Mouse (Mus musculus) thymus, postnatal 14 days (tissue): Measurements from ENCODE around the gene Ccdc154.
A peak's percentile ranks its signal among the peaks of the same experiment; 100 is the strongest.
"Not testable (repeated sequence)": the region's sequence is repeated elsewhere in the genome, so short reads cannot be mapped to it uniquely, and the experiment has no call there.

ENCODE experiments used
- DNase-seq: peaks from one replicate; pipeline ENCODE4 v3.0.0; 2021

Ccdc154 gene

GRCm38 (mm10) chr17:25162161-25162560, at the start of gene Ccdc154:
TSS of gene Ccdc154 (plus strand) at chr17:25162461.
- no peak for DNase-seq

GRCm38 (mm10) chr17:25114908-25115645, 47.2 kb upstream of the Ccdc154 start:
- DNase-seq, result no peak

DNA sequence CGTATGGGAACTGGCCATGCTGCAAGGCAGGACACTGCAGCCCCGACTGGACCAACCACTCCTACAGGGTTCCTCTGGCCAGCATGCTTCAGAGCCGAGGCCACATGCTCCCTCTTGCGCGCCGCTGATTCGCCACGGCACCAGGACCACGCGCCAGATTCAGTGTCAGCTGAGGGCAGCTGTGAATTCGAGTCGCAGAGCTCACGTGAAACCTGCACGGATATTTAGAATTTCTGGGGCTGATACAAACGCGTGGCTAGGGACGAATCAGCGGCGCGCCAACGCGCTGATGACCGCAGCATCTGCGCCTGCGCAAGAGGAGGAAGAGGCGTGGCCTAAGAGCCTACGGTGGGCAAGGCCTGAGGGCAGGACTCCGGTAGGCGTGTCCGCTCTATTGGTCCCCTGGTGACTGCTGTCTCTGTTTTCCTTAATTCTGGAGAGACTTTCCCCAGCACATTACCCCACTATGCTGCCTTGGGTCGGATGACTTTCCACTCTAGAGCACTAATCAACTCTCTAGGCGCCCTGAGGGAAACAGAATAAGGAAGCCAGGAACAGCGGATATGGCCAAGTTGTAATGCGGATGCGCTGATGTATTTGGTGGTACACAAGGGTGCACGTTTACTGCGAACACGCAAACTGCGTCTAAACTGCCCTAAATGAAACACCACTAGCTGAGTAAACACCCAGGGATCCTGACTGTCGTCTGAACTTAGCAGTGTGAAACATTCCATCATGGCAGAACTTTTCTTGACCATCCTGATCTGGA, 46.4 kb upstream of the Ccdc154 start, which contains the start of gene Telo2:
Gene Telo2, minus strand, starts transcription at position 304 of the 769 bp plus-strand sequence.
- peak; percentile 94 for DNase-seq

GRCm38 (mm10) chr17:25117263-25117662, 45.0 kb upstream of the Ccdc154 start:
- DNase-seq, result peak; percentile 36

DNA sequence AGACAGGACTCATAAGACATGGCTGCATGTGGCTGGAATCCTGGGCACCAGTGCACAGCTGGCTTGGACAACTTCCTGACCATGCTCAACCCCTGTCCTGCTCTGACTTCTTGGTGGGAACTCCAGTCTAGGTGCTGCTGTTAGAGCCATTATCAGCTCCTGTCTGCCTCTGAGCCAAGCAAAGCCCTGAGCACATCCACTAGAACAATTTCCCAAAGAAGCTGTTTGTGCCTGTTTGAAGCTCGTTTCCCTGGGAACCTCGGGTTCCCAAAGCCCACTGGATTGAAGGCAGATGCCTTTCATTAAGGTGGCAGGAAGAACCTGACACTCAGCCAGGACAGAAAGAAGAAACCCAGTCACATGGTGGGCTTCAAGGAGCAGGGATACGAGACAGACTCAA, 41.9 kb upstream of the Ccdc154 start, which contains the start of gene Ptx4:
Gene Ptx4, plus strand, starts transcription at position 355 of the 400 bp plus-strand sequence.
- DNase-seq, result no peak

DNA sequence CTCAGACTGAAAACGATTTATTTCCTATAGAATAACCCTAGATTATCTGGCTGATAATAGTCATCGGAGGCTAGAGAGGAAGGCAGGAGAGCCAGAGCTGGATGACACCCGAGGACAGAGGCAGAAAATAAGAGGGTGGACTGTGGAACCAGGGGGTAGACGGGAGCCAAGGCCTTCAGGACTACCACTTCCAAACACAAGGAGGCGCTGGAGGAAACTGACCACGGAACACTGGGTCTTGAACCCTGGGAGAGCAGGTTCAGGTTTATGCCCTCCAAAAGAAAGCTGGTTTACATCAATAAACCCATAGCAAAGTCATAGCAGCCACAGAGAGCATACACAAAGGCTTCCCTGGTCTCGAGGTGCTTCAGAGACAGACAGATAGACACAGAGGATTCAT, 38.3 kb upstream of the Ccdc154 start:
- peak; percentile 53 for DNase-seq

DNA sequence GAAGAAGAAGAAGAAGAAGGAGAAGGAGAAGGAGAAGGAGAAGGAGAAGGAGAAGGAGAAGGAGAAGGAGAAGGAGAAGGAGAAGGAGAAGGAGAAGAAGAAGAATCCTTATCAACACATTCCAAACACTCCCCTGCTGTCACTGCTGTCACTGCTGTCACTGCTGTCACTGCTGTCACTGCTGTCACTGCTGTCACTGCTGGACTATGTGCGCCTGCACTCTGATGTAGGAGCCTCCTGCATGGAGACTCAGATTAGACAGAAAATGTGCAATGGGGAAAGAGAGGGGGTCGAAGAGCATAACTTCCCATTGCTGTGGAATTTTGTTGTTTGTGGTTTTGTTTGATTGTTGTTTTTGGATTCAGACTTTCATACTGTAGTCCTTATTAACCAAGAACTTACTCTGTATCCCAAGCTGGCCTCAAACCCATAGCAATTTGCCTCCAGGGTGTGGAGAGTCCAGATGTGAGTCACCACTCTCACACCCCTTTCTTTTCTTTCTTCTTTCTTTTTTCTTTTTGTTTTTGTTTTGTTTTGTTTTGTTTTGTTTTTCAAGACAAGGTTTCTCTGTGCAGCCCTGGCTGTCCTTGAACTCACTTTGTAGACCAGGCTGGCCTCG, 36.7 kb upstream of the Ccdc154 start:
- DNase-seq, result not testable (repeated sequence)

GRCm38 (mm10) chr17:25127079-25127478, 35.2 kb upstream of the Ccdc154 start:
- DNase-seq, result no peak

DNA sequence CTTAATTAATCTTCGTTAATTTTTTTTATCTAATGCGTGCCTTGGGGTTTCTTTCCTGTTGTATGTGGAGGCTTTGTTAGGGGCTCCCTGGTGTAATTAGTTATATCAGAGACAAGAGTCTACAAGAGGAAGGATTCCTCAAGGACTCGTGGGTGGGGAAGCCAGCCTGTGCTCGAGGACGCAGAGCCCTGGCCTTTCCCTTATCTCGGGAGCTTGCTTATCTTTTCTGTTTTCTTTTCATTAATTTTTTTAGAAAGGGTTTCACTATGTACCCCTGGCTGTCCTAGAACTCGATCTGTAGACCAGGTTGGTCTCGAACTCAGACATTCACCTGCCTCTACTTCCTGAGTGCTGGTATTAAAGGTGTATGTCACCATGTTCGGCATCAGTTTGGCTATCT, 34.6 kb upstream of the Ccdc154 start:
- no peak for DNase-seq

GRCm38 (mm10) chr17:25130060-25130459, 32.2 kb upstream of the Ccdc154 start:
- DNase-seq, result no peak

- DNase-seq, result peak; percentile 89
These were observed 29.0 kb upstream of the Ccdc154 start, which contains the start of gene Clcn7 for GRCm38 (mm10) chr17:25133275-25133698. TSS of gene Clcn7 (plus strand) at chr17:25133391.

GRCm38 (mm10) chr17:25135622-25136021, 26.6 kb upstream of the Ccdc154 start:
- no peak for DNase-seq

DNA sequence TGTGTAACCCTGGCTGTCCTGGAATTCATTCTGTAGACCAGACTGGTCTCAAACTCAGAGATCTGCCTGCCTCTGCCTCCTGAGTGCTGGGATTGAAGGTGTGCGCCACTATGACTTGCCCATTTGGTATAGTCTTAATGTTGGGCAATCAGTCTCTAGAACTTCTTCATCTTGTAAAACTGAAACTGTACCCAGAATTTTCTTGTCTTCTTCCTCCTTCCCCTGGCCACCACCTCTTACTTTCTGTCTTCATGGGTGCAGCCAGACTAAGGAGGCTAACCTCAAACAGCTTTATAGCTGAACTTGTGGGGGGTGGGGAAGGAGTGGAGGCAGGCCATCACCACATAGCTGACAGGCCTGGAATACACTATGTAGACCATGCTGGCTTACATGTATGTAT, 23.5 kb upstream of the Ccdc154 start:
- DNase-seq, result no peak

DNA sequence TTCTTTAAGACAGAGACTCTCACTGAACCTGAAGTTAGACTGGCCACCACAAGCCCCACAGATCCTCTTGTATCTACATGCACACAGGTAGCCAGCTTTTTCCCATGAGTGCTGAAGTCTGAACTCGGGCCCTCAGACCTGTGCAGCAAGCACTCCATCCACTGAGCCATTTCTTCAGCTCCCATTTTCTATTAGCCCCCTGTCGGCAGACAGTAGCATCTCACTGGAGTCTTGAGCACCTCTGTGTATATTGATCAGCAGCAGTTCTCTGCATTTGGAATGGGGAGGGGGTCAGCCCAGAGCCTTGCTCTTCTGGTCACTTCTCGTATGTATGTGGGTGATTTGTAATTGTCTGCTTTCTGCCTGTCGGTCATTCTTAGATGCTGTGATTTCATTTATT, 22.3 kb upstream of the Ccdc154 start:
- no peak for DNase-seq

GRCm38 (mm10) chr17:25163387-25163786, 1.1 kb downstream of the Ccdc154 start:
- no peak for DNase-seq

DNA sequence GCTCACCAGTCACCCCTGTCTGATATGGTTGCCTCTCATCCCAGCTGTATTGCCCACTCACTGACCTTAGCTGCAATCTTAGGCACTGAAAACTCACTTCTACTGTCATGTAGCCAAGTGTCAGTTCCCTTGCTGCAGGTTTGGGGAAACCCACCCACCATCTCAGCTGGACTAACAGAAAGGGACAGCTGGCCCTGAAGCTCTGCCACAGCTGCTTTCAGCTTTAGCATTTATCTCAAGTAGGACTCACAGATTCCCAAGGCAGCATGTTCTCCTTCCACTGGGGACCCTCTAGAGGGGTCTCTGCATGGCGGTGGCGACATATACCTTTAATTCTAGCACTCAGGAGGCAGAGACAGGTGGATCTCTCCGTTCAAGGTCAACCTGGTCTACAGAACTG, 2.5 kb downstream of the Ccdc154 start:
- DNase-seq, result no peak

DNA sequence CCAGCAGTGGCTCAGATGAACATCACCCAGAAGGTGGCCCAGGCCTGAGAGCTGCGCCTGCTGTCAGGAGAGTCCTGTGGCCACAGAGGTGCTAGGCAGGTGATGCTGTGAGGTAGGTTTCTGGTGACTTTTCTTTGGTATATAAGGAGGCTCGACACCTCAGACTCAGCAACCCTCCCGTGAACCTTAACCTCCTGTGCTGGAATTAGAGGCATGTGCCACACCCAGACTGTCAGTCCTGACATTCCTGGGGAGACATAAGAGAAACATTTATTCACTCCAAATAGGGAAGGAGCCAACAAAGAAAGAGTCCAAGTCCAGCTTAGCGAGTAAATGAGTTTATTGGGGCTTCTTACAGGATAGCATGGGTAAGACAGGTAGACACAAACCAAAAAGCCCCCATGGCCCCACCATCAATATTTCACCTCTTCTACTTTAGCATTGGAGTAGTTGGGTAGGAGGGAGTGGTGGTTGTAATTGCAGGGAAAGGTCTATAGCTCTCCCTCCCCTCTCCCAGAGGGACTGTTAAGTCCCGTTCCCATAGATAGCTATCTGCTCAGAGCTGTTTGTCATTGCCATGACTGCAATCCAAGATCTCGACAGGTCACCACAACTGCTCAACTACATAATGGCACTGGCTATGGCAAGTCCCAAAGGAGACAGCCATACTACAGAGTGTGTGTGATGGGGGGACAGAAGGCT, 3.9 kb downstream of the Ccdc154 start:
- no peak for DNase-seq

DNA sequence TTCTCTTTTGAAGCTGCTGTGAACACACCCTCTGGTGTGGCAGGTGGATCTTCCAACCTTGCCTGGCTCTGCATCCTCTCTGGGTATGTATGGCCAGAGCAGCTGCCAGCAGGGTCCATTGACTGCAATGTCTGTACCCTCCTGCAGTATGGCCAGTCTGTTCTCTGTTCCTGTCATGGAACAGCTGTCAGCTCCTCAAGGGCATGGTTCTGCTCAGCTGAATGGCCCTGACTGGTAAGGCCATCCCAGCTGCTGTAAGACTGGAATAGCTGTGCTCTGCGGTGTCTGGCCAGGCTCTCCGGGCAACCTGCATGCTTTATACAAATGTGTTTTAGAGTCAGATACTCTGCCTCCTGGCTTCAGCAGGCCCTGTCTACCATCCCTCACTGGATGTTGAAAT, 7.4 kb downstream of the Ccdc154 start:
- DNase-seq, result no peak

DNA sequence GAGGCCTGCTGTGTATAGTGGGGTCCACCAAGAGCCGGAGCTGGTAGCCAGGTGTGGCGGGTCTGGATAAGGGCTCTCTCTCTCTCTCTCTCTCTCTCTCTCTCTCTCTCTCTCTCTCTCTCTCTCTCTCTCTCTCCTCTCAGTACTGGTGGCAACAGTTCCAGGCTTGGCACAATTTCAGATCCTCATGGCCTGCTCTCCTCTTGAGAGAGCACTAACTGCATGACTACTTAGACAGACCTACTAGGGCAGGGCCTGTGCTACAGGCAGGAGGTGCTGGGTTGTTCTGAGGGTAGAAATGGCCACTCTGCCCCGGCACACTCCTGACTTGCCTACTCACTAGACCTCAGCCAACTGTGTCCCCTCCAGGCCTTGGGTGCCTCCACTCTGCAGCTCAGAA, 10.3 kb downstream of the Ccdc154 start:
- no peak for DNase-seq

- DNase-seq, result no peak
These were observed 13.2 kb downstream of the Ccdc154 start, which contains the start of gene Gm38655 for GRCm38 (mm10) chr17:25175411-25175810. TSS of gene Gm38655 (minus strand) at chr17:25175471.

- peak; percentile 35 for DNase-seq
These were observed 21.0 kb downstream of the Ccdc154 start for GRCm38 (mm10) chr17:25183232-25183631.

DNA sequence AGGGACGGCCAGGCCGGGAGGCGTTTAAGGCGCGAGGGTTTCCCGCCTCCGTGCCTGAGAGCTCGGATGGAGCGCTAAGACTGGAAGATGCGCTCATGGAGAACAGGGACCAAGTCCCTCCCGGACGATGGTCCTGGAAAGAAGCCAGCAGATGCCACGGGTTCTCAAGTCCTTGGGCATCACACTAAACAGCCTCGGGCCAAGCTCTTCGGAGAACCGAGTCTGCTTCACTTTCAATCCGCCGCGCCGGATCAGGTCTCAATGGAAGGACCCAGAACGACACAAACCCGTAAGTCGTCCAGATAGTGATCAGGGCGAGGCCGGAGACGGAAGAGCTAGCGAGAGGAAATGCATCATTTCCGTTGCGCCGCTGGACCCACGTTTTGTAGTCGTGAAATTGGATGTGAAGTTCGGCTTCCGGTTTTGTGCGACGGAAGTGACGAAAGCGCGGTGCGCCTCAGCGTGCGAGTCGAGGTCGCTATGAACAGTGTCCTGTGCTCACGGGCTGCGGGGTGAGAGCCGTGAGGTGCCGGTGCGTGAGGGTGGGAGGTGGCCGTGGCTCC, 21.9 kb downstream of the Ccdc154 start, which contains the start of gene BC003965:
Gene BC003965, plus strand, starts transcription at position 426 of the 563 bp plus-strand sequence.
- DNase-seq, result peak; percentile 97
